Mouse (Mus musculus) lung, postnatal 0 days (tissue): ENCODE results near the gene Ltc4s. TPM values are rescaled to one million over a fixed set of nuclear protein-coding genes. Genes with fewer than 3 reads are reported as not detected.

Source experiments
- ATAC-seq: fragments of 200-750 bp; cut with Nextera tagmentation; 2 replicates; pipeline ENCODE4 v1.8.0; 2017; ENCODE audit warnings: moderate library complexity
- DNase-seq: peaks from one replicate; pipeline ENCODE4 v3.0.0-alpha.2; 2016; ENCODE audit warnings: low spot score
- H3K27ac ChIP-seq: fragments of 300-500 bp; sonication (generic); 2 replicates; pipeline ENCODE4 v1.5.1; 2014; ENCODE audit warnings: antibody characterized with exemption, mild to moderate bottlenecking, low read length, mixed read lengths
- H3K27me3 ChIP-seq: fragments of 300-500 bp; sonication (generic); replicated peaks from 2 replicates; pipeline ENCODE4 v1.6.1; 2014; ENCODE audit warnings: low read length, mixed read lengths; ENCODE audit not compliant: insufficient read depth
- H3K36me3 ChIP-seq: fragments of 300-500 bp; sonication (generic); 2 replicates; pipeline ENCODE4 v1.6.1; 2014; ENCODE audit warnings: low read length, mixed read lengths; ENCODE audit not compliant: insufficient read depth
- H3K4me1 ChIP-seq: fragments of 300-500 bp; sonication (generic); 2 replicates; pipeline ENCODE4 v1.6.1; 2014; ENCODE audit warnings: antibody characterized with exemption, low read depth, low read length, mixed read lengths; ENCODE audit not compliant: insufficient read depth
- H3K4me2 ChIP-seq: fragments of 300-500 bp; sonication (generic); replicated peaks from 2 replicates; pipeline ENCODE4 v1.6.1; 2014; ENCODE audit warnings: low read depth, mild to moderate bottlenecking, low read length, moderate library complexity, mixed read lengths
- H3K4me3 ChIP-seq: fragments of 300-500 bp; sonication (generic); 2 replicates; pipeline ENCODE4 v1.5.1; 2014; ENCODE audit warnings: low read depth, low read length
- H3K9ac ChIP-seq: fragments of 300-500 bp; sonication (generic); replicated peaks from 2 replicates; pipeline ENCODE4 v1.6.1; 2014; ENCODE audit warnings: low read depth, mild to moderate bottlenecking
- H3K9me3 ChIP-seq: fragments of 300-500 bp; sonication (generic); 2 replicates; pipeline ENCODE4 v1.6.1; 2016; ENCODE audit warnings: low read length, mixed read lengths
- CTCF ChIP-seq: IDR thresholded peaks from 2 replicates; pipeline ENCODE4 v1.5.1; 2016; ENCODE audit warnings: antibody characterized with exemption, mild to moderate bottlenecking
- EP300 ChIP-seq: IDR thresholded peaks from 2 replicates; pipeline ENCODE4 v1.6.1; 2016; ENCODE audit warnings: antibody characterized with exemption, mild to moderate bottlenecking, control low read depth
- WGBS: fragments of 180-500 bp; shearing (Covaris S2); extraction: QIAGEN DNeasy Blood & Tissue Kit; methylation state at CpG from one replicate; pipeline ENCODE4 v1.1.7; 2014; 5-methylcytosine and 5-hydroxymethylcytosine counted together
- microRNA-seq: library from miRNA; unstranded; fragments of <30 nt; microRNA quantifications from one replicate; pipeline ENCODE4, GENCODE M21; 2016
- polyA plus RNA-seq: library from polyadenylated mRNA; unstranded; fragments of >200 nt; fragmentation: Nextera tagmentation; extraction: Ambion mirVana; gene quantifications from 2 replicates; pipeline ENCODE4 v1.2.1, GENCODE M21; 2015

Ltc4s gene
- polyA plus RNA-seq, 1 experiment from 2014 or later: 21.9 TPM

GRCm38 (mm10) chr11:50190362-50190761, 48.1 kb downstream of the Ltc4s start:
- H3K4me2 ChIP-seq: no peak overlapping the region
- 57% methylated on average over 4 of the region's 4 CpGs for WGBS
- H3K27me3 ChIP-seq: no peaks in the 10 kb centered on the region
- H3K9me3 ChIP-seq: no peaks in the 10 kb centered on the region
- no peak for TF ChIP-seq CTCF
- TF ChIP-seq EP300: no peak
- no peak overlapping the region for H3K9ac ChIP-seq
- DNase-seq (no peak), ATAC-seq (no peak)
- no peak overlapping the region for H3K4me3 ChIP-seq
- no peaks in the 10 kb centered on the region for H3K36me3 ChIP-seq
- H3K4me1 ChIP-seq: no peaks in the 10 kb centered on the region
- peak overlapping the region; percentile 33; the same call in 1 of the 2 replicates for H3K27ac ChIP-seq

- TF ChIP-seq EP300: no peak
- no peak for TF ChIP-seq CTCF
- Histone ChIP-seq H3K9ac (no peak overlapping the region), H3K9me3 (no peaks in the 10 kb centered on the region), H3K4me1 (no peaks in the 10 kb centered on the region), H3K36me3 (no peaks in the 10 kb centered on the region), H3K4me3 (no peak overlapping the region), H3K27ac (no peak overlapping the region), H3K27me3 (no peaks in the 10 kb centered on the region), H3K4me2 (no peak overlapping the region)
- DNase-seq (no peak), ATAC-seq (no peak)
- 63% methylated on average over 7 of the region's 7 CpGs for WGBS
Observed at GRCm38 (mm10) chr11:50188682-50189081, 49.7 kb downstream of the Ltc4s start.

Small RNA genes lying within 50 kb of the gene (microRNA-seq; reads per million reads assigned to microRNA genes)
- gene Mir6919: not detected

Other genes starting within 250 kb of the Ltc4s start
- 77.5 and 81.6 TPM in 2 replicates for gene Rnf130, start 213.3 kb downstream of the Ltc4s start, polyA plus RNA-seq
- gene Tbc1d9b, start 107.2 kb downstream of the Ltc4s start, polyA plus RNA-seq: 26.1 and 27.4 TPM in 2 replicates
- 6.9 and 9.0 TPM in 2 replicates for gene Mrnip, start 64.2 kb downstream of the Ltc4s start, polyA plus RNA-seq
- gene Sqstm1, start 27.8 kb downstream of the Ltc4s start, polyA plus RNA-seq: 405 and 426 TPM in 2 replicates
- 43.4 and 44.4 TPM in 2 replicates for gene Mgat4b, start 27.7 kb downstream of the Ltc4s start, polyA plus RNA-seq
- gene Maml1, start 53.7 kb upstream of the Ltc4s start, polyA plus RNA-seq: 5.2 and 6.2 TPM in 2 replicates
- 168 and 186 TPM in 2 replicates for gene Canx, start 87.1 kb upstream of the Ltc4s start, polyA plus RNA-seq
- gene Cby3, start 115.8 kb upstream of the Ltc4s start, polyA plus RNA-seq: 0.40 and 0.53 TPM in 2 replicates
- gene Hnrnph1, start 138.4 kb upstream of the Ltc4s start, polyA plus RNA-seq: 154 and 172 TPM in 2 replicates
- 19.8 and 23.8 TPM in 2 replicates for gene Rufy1, start 192.5 kb upstream of the Ltc4s start, polyA plus RNA-seq